Mouse (Mus musculus) layer of hippocampus, adult 18-20 months (tissue): Measurements from ENCODE around the gene Kat2b. TPM values are rescaled to one million over a fixed set of nuclear protein-coding genes. Genes with fewer than 3 reads are reported as not detected.
"Not testable (repeated sequence)": the region's sequence is repeated elsewhere in the genome, so short reads cannot be mapped to it uniquely, and the experiment has no call there.

Experiments
- DNase-seq, 2 experiments: peaks; one replicate each; pipeline ENCODE4 v3.0.0; 2022; ENCODE audit warnings: low spot score in 2 of 2
- total RNA-seq, 2 experiments: library from RNA; stranded (reverse); gene quantifications; 2 replicates each; pipeline ENCODE4 v1.2.3; 2021

Kat2b gene
- total RNA-seq, 2 experiments from 2014 or later = 16.9 to 18.4 TPM

DNA sequence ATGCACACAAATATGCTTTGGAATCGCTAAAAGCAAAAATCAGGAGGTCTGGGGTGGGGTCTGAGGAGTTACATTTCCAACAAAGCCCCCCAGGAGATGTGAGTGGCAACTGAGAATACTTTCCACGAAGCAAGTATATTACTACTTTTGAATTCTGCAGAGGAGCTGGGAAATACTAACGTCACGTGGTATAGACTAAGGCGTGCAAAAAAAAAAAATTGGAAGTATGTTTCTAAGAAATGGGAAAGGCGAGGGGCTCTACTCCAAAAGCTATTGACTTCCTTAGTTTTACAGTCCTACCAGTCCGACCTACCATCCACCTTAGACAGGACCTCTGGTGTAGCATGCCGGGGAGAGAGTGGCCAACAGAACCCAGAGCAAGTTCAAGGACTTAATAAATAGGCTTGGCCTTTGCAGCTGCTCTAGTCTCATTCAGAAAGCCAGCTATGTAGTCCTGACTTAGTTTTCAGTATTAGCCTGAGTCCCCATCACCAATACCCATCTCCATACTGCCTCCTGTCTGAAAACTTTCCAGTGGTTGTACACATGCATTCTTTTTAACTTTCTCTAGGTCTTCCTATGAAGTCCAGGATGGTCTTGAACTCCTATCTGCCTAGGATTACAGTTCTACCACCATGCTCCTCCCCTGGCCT is 2.2 kb downstream of the Kat2b start:
- DNase-seq = no peak

DNA sequence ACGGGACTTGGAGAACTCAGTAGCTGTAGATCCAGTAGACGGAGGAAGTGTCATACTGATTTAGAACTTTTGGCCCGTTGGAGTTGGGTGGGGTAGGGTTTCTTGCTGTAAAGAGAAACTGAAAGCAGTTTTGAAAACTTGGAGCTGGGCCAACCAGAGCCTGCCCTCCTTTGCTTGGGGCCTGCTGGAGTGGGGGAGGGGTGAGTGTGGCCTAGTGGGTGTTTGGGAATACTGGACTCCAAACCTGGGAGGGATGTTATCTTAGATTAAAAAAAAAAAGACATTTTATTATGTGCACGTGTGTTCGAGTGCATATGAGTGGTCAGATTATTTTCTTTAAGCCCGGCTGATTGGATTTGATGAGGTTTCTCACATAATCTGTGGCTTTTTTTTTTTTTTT is 3.2 kb downstream of the Kat2b start:
- peak in 1 of 2 experiments; percentile 25 for DNase-seq

DNA sequence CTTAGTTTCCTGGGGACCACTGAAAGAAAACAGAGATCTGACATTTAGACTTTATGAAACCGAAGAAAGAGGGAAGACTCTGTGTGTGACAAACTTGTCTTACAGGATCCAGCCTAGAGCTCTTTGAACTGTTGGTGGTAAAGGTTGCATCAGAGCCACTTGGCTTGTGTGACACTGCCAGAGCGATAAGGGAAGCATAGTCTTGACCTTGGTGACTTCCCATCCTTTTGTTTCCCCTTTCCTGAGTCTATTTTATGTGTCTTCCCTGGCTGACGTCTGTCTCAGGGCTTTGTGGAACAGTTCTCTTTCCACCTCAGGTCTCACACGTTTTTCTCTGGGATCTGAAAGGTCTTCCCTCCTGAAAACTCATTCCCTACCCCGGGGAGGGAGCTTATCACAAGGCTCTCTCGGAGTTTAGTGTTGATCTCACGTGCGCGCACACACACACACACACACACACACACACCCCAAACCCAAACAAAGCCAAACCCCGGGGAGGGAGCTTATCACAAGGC is 3.8 kb downstream of the Kat2b start:
- DNase-seq = no peak

DNA sequence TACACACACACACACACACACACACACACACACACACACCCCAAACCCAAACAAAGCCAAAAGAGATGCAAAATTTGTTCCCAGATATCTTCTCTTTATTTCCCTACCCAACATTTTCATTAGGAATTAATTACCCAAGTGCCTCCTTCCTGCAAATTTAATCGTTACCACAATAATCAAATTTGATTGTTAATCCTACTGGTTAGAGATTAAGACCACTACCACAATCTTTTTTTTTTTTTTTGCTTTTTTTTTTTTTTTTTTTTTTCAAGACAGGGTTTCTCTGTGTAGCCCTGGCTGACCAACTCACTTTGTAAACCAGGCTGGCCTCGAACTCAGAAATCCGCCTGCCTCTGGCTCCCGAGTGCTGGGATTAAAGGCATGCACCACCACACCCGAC is 4.3 kb downstream of the Kat2b start:
- DNase-seq = not testable (repeated sequence)

DNA sequence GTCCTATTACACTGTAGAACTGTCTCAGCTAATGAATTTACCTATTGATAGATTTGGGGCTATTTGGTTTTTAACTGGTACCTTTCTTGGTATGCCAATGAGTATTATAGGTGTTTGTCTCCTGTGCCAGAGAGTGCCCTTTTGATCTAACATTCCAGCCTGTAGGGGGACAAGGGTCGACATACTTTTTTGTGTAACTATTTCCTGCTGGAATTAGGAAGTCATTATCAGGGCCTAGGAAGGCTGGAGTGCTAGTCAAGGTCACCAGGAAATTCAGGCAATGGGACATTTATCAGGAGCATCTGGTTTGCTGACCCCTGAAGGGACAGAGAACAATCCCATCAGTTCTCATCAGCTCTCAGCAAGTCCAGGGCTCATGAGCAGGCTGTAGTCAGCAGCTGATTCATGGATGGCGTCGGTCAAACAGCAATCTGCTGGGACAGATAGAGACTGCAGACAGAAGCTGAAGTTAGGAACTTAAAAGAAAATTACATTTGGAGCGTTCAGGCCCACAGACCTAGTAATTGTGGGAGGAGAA is 6.4 kb downstream of the Kat2b start:
- no peak for DNase-seq

DNA sequence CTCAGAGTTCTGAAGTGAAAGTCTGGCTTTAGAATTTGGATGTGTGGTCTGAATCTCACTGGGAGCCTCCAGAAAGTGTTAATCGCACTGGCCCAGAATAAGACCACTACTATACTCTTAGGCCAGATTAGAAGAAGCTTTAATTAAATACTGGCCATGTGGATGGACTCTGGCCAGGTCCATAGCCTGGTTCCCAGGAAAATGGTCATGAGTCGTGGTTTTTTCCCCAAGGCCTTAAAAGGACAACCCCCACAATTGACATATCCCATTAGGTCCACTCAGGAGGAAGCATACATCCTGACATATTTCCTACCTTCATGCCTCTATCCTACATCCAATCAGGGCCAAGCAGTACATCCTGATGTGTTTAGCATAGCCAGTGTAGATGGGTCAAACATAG is 10.5 kb downstream of the Kat2b start:
- DNase-seq = no peak

DNA sequence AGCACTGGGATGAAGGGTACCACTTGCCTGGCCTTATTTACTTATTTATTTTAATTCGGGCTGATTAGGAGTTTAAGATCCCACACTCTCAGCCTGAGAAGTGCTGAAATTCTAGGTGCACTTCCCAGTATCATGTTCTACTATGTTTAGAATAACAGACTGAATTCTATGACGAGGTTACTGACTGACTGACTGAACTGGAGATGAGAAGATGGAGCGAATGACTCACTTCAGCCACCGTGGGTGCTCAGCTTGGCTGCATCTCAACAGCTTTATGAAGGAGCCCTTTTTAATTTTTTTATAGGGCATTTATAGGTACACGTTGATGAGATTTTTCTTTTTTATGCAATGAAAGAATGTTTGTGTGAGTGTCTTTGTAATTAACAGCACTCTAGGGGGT is 11.1 kb downstream of the Kat2b start:
- no peak for DNase-seq

DNA sequence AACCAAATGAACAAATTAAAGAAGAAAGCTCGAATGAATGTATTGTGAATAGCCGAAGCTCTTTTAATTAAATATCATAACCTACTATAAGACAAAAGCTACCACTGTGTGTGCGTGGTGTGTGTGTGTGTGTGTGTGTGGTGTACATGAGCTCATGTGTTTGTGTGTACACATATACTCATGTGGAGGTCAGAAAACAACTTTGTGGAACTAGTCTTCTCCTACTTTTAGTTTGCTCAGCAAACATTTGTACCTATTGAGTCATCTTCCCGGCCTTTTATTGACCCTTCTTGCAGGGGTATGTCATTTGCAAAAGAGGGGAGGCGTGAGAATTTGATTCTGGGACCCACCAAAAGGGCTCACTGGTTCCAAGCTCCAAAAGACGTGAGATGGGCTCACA is 11.6 kb downstream of the Kat2b start:
- no peak for DNase-seq

DNA sequence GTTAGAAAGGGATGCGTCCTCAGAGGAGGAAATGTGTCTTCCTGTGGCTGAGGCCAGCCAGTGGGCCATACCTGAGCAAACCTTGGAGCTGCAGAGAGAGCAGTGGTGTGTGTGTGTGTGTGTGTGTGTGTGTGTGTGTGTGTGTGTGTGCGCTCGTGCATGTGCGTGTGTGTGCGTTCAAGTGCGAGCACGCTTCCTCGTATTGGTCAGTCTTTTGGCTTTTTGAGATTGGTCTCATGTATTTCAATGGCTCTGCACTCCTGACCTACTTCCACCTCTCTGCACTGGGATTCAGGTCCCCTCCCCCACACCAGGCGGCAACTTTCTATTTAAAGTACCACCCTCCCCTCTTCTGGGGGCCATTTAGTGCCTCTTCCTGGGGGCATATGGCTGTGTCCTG is 12.1 kb downstream of the Kat2b start:
- DNase-seq = no peak

DNA sequence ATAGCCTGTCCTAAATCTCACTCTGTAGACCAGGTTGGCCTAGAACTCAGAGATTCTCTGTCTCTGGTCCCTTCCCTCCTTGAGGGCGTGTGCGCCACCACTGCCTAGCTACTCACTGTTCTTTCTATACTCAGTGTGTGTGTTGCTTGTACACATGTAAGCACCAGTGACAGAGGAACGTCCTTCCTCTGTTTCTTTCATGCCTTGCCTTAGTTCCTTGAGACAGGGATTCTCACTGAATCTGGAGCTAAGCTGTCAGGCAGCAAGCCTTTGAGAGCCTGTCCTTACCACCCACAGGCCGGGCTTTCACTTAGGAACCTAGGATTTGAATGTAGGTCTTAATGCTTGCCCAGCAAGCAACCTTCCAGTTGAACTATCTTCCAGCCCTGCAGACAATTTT is 13.0 kb downstream of the Kat2b start:
- DNase-seq = no peak

DNA sequence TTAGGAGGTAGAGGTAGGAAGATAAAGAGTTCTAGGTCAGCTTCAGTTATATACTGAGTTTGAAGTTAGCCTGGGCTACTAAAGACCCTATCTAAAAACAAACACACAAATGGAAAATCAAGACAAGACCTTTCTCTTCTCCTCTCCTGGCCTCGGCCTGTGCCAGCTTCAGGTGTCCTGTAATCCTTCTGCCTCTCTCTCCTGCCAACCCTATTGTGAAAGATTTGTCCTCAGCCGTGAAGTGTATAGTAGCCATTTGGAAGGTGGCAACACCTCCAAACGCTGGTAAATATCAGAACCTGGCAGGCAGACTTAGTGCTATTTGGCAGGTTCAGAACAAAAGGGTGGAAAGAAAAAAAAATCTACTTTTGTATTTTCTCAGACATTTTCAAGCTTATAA is 13.6 kb downstream of the Kat2b start:
- no peak for DNase-seq

DNA sequence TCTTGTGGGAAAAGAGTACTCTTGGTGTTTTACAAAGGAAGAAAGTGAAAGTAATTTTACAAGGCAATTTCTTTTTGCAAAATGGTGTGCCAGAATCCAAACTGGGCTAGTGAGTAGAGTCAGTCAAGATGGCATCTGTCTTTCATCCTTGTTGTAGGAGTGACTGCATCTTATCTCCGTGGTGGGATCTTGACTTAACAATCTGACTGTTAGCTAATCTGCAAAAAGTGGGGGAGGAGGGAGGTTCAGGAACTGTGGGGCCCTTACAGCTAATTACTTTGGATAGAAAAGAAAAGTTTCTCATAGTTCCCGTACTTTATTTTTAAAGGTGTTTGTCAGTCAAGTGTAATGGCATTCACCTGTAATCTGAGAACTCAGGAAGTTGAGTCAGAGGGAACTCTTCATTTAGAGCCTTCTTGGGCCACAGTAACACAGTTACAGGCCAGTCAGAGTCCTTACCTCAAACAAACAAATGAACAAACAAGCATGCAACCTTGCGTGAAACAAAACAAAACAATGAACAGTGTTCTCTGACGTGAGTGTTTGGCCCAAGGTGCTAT is 15.4 kb downstream of the Kat2b start:
- no peak for DNase-seq

DNA sequence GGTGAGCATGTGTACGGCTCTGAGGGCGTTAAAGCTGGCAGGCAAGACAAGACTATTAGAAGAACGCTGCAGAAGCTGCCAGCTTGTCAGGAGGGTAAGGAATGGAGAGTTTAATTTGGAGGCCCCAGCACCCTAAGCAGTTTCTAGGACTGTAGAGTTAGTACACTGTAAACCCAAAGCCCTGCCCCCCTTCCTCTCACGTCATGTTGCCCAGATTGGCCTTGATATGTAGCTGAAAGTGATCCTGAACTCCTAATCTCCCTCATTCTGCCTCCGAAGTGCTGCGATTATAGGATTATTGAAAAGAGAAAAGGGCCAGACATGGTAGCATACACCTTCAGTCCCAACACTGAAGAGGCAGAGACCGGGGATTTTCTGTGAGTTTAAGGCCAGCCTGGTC is 16.1 kb downstream of the Kat2b start:
- no peak for DNase-seq

DNA sequence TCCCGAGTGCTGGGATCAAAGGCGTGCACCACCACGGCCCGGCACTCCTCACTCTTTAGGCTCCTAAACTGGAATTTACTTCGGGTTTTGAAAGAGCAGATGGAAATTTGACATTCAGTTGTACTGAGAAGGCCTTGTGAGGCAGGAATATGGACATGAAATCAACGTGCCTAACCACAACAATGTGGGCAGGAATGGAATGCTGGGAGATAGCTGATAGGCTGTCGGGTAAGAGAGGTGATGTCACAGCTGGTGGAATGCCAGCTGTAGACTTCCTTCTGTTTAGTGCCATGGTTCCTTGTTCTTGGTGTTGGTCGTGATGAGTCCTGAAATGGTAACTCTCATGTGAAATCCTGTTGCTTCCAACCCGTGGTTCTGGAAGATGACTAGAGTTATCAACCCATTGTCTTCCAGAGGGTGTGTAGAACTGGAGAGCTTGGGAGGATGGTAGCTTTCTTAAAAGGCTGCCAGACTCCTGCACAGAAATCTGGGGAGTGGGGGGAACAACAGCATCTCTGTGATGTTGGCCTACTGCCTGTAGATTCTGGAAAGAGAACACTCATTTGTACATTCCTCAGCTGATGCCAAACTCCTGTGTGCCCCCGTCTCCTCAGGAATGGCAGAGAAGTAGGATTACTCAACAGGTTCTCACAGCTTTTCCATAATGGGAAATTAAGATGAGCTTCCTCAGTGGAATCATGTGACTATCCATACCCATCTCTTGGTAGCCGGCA is 17.4 kb downstream of the Kat2b start:
- DNase-seq = no peak

DNA sequence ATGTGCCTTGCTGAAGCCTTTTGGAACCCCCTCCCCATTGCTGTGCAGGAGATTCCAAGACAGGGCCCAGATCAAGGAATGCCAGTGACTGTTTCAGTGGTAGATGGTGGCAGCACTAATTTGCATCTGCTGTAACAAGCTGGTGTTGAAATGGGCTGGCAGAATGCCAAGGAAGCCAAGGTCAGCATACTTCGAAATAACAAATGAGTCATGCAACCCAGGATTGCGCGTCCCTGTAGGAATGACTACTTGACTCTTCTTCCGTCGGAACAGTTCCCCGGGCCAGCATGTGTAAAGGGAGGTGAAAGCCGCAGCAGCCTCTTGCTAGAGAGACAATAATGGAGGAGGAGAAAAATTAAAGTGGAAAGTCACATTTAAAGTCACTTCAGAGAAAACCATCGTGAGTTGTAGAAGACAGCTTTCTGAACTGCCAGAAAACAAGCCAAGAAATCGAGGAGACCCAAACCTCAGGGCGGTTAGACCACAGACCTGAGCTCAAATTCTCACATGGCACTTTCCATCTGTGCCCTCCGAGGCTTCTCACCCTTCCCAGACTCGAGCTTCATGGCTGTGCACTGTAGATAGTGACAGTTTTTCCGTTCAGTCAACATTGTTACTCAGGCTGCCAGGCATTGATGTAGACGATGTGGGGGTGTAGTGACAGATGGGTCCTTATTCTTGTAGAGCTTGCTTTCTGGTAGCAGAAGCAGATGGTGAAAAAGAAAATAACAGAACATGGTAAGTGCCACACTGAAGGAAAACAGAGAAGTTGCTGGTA is 20.6 kb downstream of the Kat2b start:
- DNase-seq = peak; percentile 81 to 93

DNA sequence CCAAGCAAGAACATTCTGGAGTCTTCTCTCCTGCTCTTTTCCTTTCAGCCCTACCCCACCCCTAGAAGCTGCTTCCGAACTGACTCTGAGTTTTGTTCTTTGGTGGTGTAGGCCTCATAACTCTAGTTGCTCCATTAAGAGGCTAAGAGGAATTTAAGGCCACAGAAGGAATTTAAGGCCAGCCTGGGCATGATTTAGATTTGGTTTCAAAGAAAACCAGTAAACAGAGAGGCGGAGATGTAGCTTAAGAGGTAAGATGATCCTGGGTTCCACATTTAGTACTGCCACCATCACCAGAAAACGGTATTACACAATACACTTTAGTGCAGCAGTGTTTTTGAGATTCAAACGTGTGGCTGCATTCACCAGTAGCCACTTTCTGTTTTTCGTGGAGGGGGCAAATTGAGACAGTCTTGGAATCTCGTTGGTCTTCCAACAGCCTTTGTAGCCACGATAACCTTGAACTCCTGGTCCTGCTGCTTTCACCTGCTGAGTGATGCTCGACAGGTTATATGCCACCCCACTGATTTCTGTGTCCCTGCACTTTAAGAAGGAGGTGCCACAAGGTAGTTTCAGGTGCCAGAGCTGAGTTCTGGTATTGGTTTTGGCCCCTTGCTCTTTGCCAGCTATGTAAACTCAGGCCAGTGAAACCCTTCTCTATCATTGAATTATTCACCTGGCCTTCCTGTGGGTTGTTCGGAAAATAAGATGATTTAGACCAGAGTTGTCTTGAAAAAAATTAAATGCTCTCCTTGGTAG is 21.6 kb downstream of the Kat2b start:
- no peak for DNase-seq

DNA sequence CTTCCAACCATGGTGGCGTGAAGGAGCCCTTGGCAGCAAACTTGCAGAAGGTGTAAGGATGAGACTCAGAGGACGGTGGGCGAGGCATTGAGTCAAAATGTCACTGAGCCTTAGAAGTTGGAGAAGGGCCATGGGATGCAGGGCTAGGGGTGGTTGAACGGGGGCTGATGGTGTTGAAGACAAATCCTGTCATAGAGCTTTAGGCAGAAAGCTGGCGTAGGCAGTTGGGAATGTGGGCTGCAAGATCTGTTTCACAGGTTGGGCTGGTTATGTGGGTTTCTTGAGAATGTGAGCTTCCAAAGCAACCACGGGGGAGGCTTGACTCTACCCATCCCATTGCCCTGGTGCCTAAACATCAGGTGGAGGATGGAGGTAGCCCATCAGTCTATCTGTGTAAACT is 23.4 kb downstream of the Kat2b start:
- no peak for DNase-seq

DNA sequence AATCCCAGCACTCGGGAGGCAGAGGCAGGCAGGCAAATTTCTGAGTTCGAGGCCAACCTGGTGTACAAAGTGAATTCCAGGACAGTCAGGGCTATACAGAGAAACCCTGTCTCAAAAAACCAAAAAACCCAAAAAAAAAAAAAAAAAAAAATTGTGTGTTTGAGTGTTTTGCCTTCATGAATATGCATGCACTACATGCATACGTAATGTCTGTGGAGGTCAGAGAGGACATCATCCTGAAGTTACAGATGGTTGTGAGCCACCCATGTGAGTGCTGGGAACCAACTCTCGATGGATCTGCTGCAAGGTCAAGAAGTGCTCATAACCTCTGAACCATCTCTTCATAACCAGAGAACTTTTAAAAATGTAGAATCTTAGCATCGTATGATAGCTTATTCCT is 25.2 kb downstream of the Kat2b start:
- no peak for DNase-seq

DNA sequence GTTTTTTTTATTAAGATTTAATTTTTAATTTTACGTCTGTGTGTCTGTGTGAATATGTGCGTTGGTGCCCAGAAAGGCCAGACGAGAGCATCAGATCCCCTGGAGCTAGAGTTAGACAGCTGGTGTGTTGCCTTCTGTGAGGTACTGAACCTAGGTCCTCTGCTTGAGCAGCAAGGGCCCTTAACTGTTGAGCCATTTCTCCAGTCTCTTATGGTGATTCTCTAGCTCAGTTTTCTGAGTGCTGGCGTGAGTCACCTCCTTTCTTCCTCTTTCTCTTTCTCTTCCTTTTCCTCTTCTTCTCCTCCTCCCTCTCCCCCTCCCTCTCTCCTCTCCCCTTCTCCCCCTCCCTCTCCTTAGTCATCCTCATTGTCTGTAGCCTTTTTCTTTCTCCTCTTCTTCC is 27.9 kb downstream of the Kat2b start:
- DNase-seq = no peak

DNA sequence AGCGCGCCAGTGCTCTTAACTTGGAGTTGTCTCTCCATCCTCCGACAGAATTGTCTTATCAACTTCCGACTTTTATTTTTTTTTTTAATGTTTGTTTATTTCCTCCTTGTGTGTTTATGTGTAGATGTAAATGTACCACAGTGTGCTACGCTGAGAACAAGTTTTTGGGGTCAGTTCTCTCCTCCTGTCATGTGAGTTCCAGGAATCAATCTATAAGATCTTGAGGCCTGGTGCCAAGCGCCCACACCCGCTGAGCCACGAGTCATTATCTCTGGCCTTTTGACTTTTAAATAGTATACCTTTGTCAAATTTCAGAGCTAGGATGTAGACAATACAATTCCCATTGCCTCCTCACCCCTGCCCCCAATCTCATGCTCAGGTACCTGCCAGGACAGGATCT is 28.9 kb downstream of the Kat2b start:
- no peak for DNase-seq
